Mouse (Mus musculus) macrophage (primary cell): Measurements from ENCODE around the gene Mmp9. TPM values are rescaled to one million over a fixed set of nuclear protein-coding genes. Genes with fewer than 3 reads are reported as not detected.

Experiments used
- H3K27ac ChIP-seq: fragments of 350-480 bp; formaldehyde crosslinking; 2 replicates; pipeline ENCODE4 v1.9.0; 2021
- H3K36me3 ChIP-seq: fragments of 350-480 bp; formaldehyde crosslinking; 2 replicates; pipeline ENCODE4 v1.9.0; 2021; ENCODE audit errors: inconsistent target
- H3K4me3 ChIP-seq: fragments of 350-480 bp; formaldehyde crosslinking; 2 replicates; pipeline ENCODE4 v1.9.0; 2021; ENCODE audit errors: inconsistent target
- H3K79me2 ChIP-seq: fragments of 350-480 bp; formaldehyde crosslinking; 2 replicates; pipeline ENCODE4 v1.9.0; 2021; ENCODE audit errors: inconsistent target
- WGBS: methylation state at CpG from one replicate; pipeline ENCODE4 v1.1.7; 2026; ENCODE audit warnings: inconsistent platforms; ENCODE audit not compliant: missing documents; 5-methylcytosine and 5-hydroxymethylcytosine counted together
- polyA plus RNA-seq: library from polyadenylated mRNA; stranded (reverse); fragments of 250-400 nt; gene quantifications from 3 replicates; pipeline ENCODE4 v1.2.4, GENCODE M21; 2018; ENCODE audit warnings: inconsistent platforms

Mmp9 gene
- polyA plus RNA-seq, 1 experiment from 2014 or later = 2.2 TPM

- no peak overlapping the region for H3K27ac ChIP-seq
- H3K79me2 ChIP-seq = no peaks in the 10 kb centered on the region
- 74% methylated on average over 4 of the region's 4 CpGs for WGBS
- no peaks in the 10 kb centered on the region for H3K36me3 ChIP-seq
- no peak overlapping the region for H3K4me3 ChIP-seq
These were observed 15.1 kb downstream of the Mmp9 start for GRCm38 (mm10) chr2:164955725-164956124.

- no peak overlapping the region for H3K27ac ChIP-seq
- H3K4me3 ChIP-seq = no peak overlapping the region
- H3K79me2 ChIP-seq = no peaks in the 10 kb centered on the region
- 75% methylated on average over 5 of the region's 5 CpGs for WGBS
- H3K36me3 ChIP-seq = no peaks in the 10 kb centered on the region
These were observed 15.6 kb downstream of the Mmp9 start for GRCm38 (mm10) chr2:164956195-164956594.

GRCm38 (mm10) chr2:164957548-164958315, 17.2 kb downstream of the Mmp9 start:
- Histone ChIP-seq H3K27ac (no peak overlapping the region), H3K4me3 (no peak overlapping the region), H3K79me2 (no peaks in the 10 kb centered on the region), H3K36me3 (no peaks in the 10 kb centered on the region)
- WGBS = 81% methylated on average over 9 of the region's 9 CpGs

- no peaks in the 10 kb centered on the region for H3K36me3 ChIP-seq
- WGBS = 6% methylated on average over 24 of the region's 54 CpGs
- no peak within 1 kb of the TSS for H3K27ac ChIP-seq
- H3K79me2 ChIP-seq = no peaks in the 10 kb centered on the region
- H3K4me3 ChIP-seq = no peak within 1 kb of the TSS
These were observed 20.3 kb downstream of the Mmp9 start, which contains the start of gene Slc12a5 for GRCm38 (mm10) chr2:164960716-164961441. Gene Slc12a5, plus strand, starts transcription at chr2:164960802.

GRCm38 (mm10) chr2:164961506-164962182, 21.1 kb downstream of the Mmp9 start:
- no peak overlapping the region for H3K4me3 ChIP-seq
- WGBS = 17% methylated on average over 17 of the region's 17 CpGs
- H3K27ac ChIP-seq = no peak overlapping the region

GRCm38 (mm10) chr2:164962183-164962580, 21.6 kb downstream of the Mmp9 start:
- Histone ChIP-seq H3K4me3 (no peak overlapping the region), H3K27ac (no peak overlapping the region), H3K36me3 (no peaks in the 10 kb centered on the region), H3K79me2 (no peaks in the 10 kb centered on the region)
- WGBS = 60% methylated on average over 7 of the region's 7 CpGs

More at GRCm38 (mm10) chr2:164961506-164962182, 21.1 kb downstream of the Mmp9 start:
- no peaks in the 10 kb centered on the region for H3K79me2 ChIP-seq
- no peaks in the 10 kb centered on the region for H3K36me3 ChIP-seq

GRCm38 (mm10) chr2:164964242-164964894, 23.8 kb downstream of the Mmp9 start:
- Histone ChIP-seq H3K36me3 (no peaks in the 10 kb centered on the region), H3K27ac (no peak overlapping the region), H3K79me2 (no peaks in the 10 kb centered on the region), H3K4me3 (no peak overlapping the region)
- 87% methylated on average over 7 of the region's 9 CpGs for WGBS

GRCm38 (mm10) chr2:164964981-164965380, 24.4 kb downstream of the Mmp9 start:
- no peaks in the 10 kb centered on the region for H3K36me3 ChIP-seq
- H3K4me3 ChIP-seq = no peak overlapping the region
- H3K79me2 ChIP-seq = no peaks in the 10 kb centered on the region
- 100% methylated on average over 1 of the region's 1 CpGs for WGBS
- H3K27ac ChIP-seq = no peak overlapping the region

- Histone ChIP-seq H3K4me3 (no peak overlapping the region), H3K36me3 (no peaks in the 10 kb centered on the region), H3K27ac (no peak overlapping the region), H3K79me2 (no peaks in the 10 kb centered on the region)
- WGBS = 27% methylated on average over 8 of the region's 8 CpGs
These were observed 25.8 kb downstream of the Mmp9 start for GRCm38 (mm10) chr2:164966381-164966780.

- Histone ChIP-seq H3K79me2 (no peaks in the 10 kb centered on the region), H3K27ac (no peak overlapping the region), H3K36me3 (no peaks in the 10 kb centered on the region), H3K4me3 (no peak overlapping the region)
- WGBS = 14% methylated on average over 5 of the region's 6 CpGs
These were observed 26.6 kb downstream of the Mmp9 start for GRCm38 (mm10) chr2:164967193-164967592.

GRCm38 (mm10) chr2:164967761-164968440, 27.3 kb downstream of the Mmp9 start:
- Histone ChIP-seq H3K36me3 (no peaks in the 10 kb centered on the region), H3K27ac (no peak overlapping the region), H3K79me2 (no peaks in the 10 kb centered on the region), H3K4me3 (no peak overlapping the region)
- 4% methylated on average over 60 of the region's 65 CpGs for WGBS

GRCm38 (mm10) chr2:164968451-164968851, 27.9 kb downstream of the Mmp9 start:
- Histone ChIP-seq H3K36me3 (no peaks in the 10 kb centered on the region), H3K27ac (no peak overlapping the region), H3K79me2 (no peaks in the 10 kb centered on the region), H3K4me3 (no peak overlapping the region)
- 3% methylated on average over 28 of the region's 29 CpGs for WGBS

- Histone ChIP-seq H3K79me2 (no peaks in the 10 kb centered on the region), H3K4me3 (no peak overlapping the region), H3K36me3 (no peaks in the 10 kb centered on the region), H3K27ac (no peak overlapping the region)
- 5% methylated on average over 21 of the region's 21 CpGs for WGBS
These were observed 28.8 kb downstream of the Mmp9 start for GRCm38 (mm10) chr2:164969348-164969781.

GRCm38 (mm10) chr2:164970631-164971196, 30.1 kb downstream of the Mmp9 start:
- no peak overlapping the region for H3K4me3 ChIP-seq
- no peak overlapping the region for H3K27ac ChIP-seq
- H3K79me2 ChIP-seq = no peaks in the 10 kb centered on the region
- 7% methylated on average over 42 of the region's 42 CpGs for WGBS
- no peaks in the 10 kb centered on the region for H3K36me3 ChIP-seq
